Mouse (Mus musculus) limb, embryonic 10.5 days (tissue): ENCODE measurements around the gene Pnpo. TPM values are rescaled to one million over a fixed set of nuclear protein-coding genes. Genes with fewer than 3 reads are reported as not detected.
A peak's percentile ranks its signal among the peaks of the same experiment; 100 is the strongest.

Source experiments
- DNase-seq: peaks from one replicate; pipeline ENCODE4 v3.0.0-alpha.2; 2017; ENCODE audit warnings: low spot score
- H3K27ac ChIP-seq: fragments of 300-500 bp; sonication (generic); 2 replicates; pipeline ENCODE4 v1.5.1; 2016; ENCODE audit warnings: mild to moderate bottlenecking
- H3K27me3 ChIP-seq: fragments of 300-500 bp; sonication (generic); 2 replicates; pipeline ENCODE4 v1.6.1; 2016; ENCODE audit warnings: low read depth, mild to moderate bottlenecking; ENCODE audit not compliant: poor library complexity, severe bottlenecking
- H3K36me3 ChIP-seq: fragments of 300-500 bp; sonication (generic); 2 replicates; pipeline ENCODE4 v1.6.1; 2016; ENCODE audit warnings: mild to moderate bottlenecking, moderate library complexity
- H3K4me1 ChIP-seq: fragments of 300-500 bp; sonication (generic); 2 replicates; pipeline ENCODE4 v1.6.1; 2016
- H3K4me3 ChIP-seq: fragments of 300-500 bp; sonication (generic); 2 replicates; pipeline ENCODE4 v1.5.1; 2016; ENCODE audit warnings: mild to moderate bottlenecking, moderate library complexity
- H3K9me3 ChIP-seq: fragments of 300-500 bp; sonication (generic); replicated peaks from 2 replicates; pipeline ENCODE4 v1.6.1; 2016; ENCODE audit warnings: mild to moderate bottlenecking
- WGBS: fragments of 180-500 bp; shearing (Covaris S2); methylation state at CpG from one replicate; pipeline ENCODE4 v1.1.7; 2016; 5-methylcytosine and 5-hydroxymethylcytosine counted together
- polyA plus RNA-seq: library from polyadenylated mRNA; unstranded; fragments of >200 nt; fragmentation: Nextera tagmentation; extraction: Ambion mirVana; gene quantifications from 2 replicates; pipeline ENCODE4 v1.2.1, GENCODE M21; 2016

The Pnpo gene
- polyA plus RNA-seq, 1 experiment from 2014 or later, result 31.3 TPM

DNA sequence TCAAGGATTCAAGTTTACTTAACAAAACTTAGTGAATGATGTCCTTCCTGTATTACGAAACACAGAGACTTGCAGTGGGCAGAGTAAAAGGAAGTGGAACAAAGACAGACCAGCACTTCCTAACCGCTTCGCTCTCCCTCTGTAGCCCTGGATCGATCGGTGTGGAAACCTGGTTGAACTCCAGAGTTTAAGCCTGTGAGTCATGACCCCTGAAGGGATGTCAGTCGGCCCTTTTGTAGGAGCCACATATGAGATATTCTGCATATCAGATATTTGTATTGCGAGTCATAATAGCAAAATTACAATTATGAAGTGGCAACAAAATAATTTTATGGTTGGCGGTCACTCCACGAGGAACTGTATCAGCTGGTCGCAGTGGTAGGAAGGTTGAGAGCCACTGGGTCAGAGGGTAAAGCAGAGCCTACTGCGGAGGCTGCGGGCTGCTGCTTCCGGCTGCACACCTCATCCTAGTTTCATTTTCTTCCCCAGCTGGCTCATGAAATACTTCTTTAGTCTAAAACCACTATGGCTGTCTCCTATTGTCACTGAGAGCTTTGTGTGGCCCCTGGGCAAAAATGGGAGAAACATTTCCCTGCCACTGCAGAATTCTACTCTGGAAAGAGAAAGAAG, 23.2 kb upstream of the Pnpo start:
- peaks cover 19% of the 10 kb centered on the region for H3K4me1 ChIP-seq
- no peak overlapping the region for H3K27ac ChIP-seq
- WGBS, result 93% methylated on average over 13 of the region's 13 CpGs
- DNase-seq, result no peak
- H3K9me3 ChIP-seq, result no peaks in the 10 kb centered on the region
- no peak overlapping the region for H3K4me3 ChIP-seq
- no peaks in the 10 kb centered on the region for H3K27me3 ChIP-seq
- peaks cover 15% of the 10 kb centered on the region for H3K36me3 ChIP-seq

- no peak for DNase-seq
- peaks cover 19% of the 10 kb centered on the region for H3K4me1 ChIP-seq
- no peak overlapping the region for H3K4me3 ChIP-seq
- 89% methylated on average over 3 of the region's 3 CpGs for WGBS
- no peaks in the 10 kb centered on the region for H3K9me3 ChIP-seq
- H3K36me3 ChIP-seq, result peaks cover 24% of the 10 kb centered on the region
- no peaks in the 10 kb centered on the region for H3K27me3 ChIP-seq
- no peak overlapping the region for H3K27ac ChIP-seq
These were observed 22.4 kb upstream of the Pnpo start for GRCm38 (mm10) chr11:96966172-96966571.

- WGBS, result 26% methylated on average over 8 of the region's 8 CpGs
- peaks cover 4% of the 10 kb centered on the region for H3K4me1 ChIP-seq
- no peak overlapping the region for H3K4me3 ChIP-seq
- peak; percentile 88 for DNase-seq
- H3K27me3 ChIP-seq, result no peaks in the 10 kb centered on the region
- H3K27ac ChIP-seq, result no peak overlapping the region
- H3K9me3 ChIP-seq, result no peaks in the 10 kb centered on the region
- peaks cover 50% of the 10 kb centered on the region for H3K36me3 ChIP-seq
These were observed 19.8 kb upstream of the Pnpo start for GRCm38 (mm10) chr11:96963580-96963979.

DNA sequence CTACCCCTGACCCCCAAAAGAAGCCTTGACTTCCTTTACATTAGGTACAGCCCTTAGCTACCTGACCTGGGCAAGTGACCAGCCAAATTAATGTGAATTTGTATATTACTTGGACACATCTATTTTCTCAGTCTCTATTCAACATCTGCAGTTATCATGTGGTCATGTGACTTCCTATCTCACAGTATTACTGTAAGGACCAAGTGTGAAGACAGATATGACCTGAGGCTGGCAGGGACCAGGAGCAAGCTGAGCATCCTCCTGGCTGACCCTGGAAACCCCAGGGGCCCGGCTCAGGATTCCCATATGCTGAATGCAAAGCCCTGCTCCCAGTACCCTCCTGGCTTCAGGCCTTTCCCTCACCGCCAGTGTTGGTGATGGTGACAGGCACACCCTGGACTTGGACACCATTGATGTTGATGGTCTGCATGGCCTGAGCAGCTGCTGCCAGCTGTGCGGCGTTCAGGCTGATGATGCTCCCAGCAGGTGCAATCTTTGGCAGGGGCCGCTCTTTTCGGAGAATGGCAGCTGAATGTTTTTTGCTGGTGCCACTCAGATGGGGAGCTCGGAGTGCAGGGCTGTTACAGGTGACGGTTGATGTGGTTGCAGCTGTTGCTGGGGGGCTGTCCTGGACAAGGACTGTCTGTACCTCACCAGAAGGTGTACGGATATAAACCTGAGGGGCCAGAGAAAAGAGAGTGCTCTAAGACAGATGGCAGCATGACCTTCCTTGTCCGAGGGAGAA, 13.4 kb upstream of the Pnpo start:
- H3K36me3 ChIP-seq, result peaks cover 96% of the 10 kb centered on the region
- no peak overlapping the region for H3K4me3 ChIP-seq
- no peaks in the 10 kb centered on the region for H3K27me3 ChIP-seq
- H3K9me3 ChIP-seq, result no peaks in the 10 kb centered on the region
- no peaks in the 10 kb centered on the region for H3K4me1 ChIP-seq
- no peak for DNase-seq
- no peak overlapping the region for H3K27ac ChIP-seq
- WGBS, result 92% methylated on average over 10 of the region's 10 CpGs

- H3K4me1 ChIP-seq, result no peaks in the 10 kb centered on the region
- no peak overlapping the region for H3K27ac ChIP-seq
- no peaks in the 10 kb centered on the region for H3K27me3 ChIP-seq
- peaks cover 96% of the 10 kb centered on the region for H3K36me3 ChIP-seq
- no peak overlapping the region for H3K4me3 ChIP-seq
- no peaks in the 10 kb centered on the region for H3K9me3 ChIP-seq
- WGBS, result 70% methylated on average over 20 of the region's 20 CpGs
- peak; percentile 48 for DNase-seq
These were observed 12.4 kb upstream of the Pnpo start for GRCm38 (mm10) chr11:96956009-96956724.

DNA sequence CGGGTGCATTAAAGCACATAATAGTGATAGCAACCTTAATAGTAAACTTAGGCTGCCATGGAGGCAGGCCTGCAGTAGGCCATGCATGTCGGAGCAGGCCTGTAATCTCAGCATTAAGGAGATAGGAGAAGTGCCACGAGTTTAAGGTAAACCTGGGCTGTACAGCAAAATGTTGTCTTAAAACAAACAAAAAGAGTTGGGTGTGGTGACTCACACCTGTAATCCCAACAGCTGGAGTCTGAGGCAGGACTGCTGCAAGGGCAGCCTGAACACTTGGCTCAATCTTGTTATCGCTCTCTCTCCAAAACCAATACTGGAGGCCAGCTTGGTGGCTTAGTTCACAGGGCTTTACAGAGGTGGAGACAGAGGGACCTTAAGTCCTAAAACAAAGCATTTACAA, 11.3 kb upstream of the Pnpo start:
- no peak for DNase-seq
- Histone ChIP-seq H3K27ac (no peak overlapping the region), H3K4me3 (no peak overlapping the region), H3K9me3 (no peaks in the 10 kb centered on the region), H3K27me3 (no peaks in the 10 kb centered on the region), H3K4me1 (no peaks in the 10 kb centered on the region), H3K36me3 (peaks cover 96% of the 10 kb centered on the region)
- 90% methylated on average over 4 of the region's 4 CpGs for WGBS

GRCm38 (mm10) chr11:96952896-96953295, 9.1 kb upstream of the Pnpo start:
- no peak for DNase-seq
- Histone ChIP-seq H3K9me3 (no peaks in the 10 kb centered on the region), H3K4me1 (no peaks in the 10 kb centered on the region), H3K27ac (no peak overlapping the region), H3K36me3 (peaks cover 84% of the 10 kb centered on the region), H3K4me3 (no peak overlapping the region), H3K27me3 (no peaks in the 10 kb centered on the region)
- 81% methylated on average over 6 of the region's 6 CpGs for WGBS

GRCm38 (mm10) chr11:96952426-96952825, 8.6 kb upstream of the Pnpo start:
- H3K9me3 ChIP-seq, result no peaks in the 10 kb centered on the region
- WGBS, result 90% methylated on average over 10 of the region's 10 CpGs
- peaks cover 80% of the 10 kb centered on the region for H3K36me3 ChIP-seq
- no peak for DNase-seq
- H3K4me1 ChIP-seq, result no peaks in the 10 kb centered on the region
- H3K27me3 ChIP-seq, result no peaks in the 10 kb centered on the region
- H3K27ac ChIP-seq, result no peak overlapping the region
- no peak overlapping the region for H3K4me3 ChIP-seq

GRCm38 (mm10) chr11:96950767-96951166, 7.0 kb upstream of the Pnpo start:
- DNase-seq, result no peak
- Histone ChIP-seq H3K27ac (no peak overlapping the region), H3K27me3 (no peaks in the 10 kb centered on the region), H3K4me1 (peaks cover 10% of the 10 kb centered on the region), H3K4me3 (no peak overlapping the region), H3K36me3 (peaks cover 63% of the 10 kb centered on the region), H3K9me3 (no peaks in the 10 kb centered on the region)
- WGBS, result 97% methylated on average over 3 of the region's 3 CpGs

- H3K27ac ChIP-seq, result no peak overlapping the region
- H3K4me1 ChIP-seq, result peaks cover 30% of the 10 kb centered on the region
- H3K4me3 ChIP-seq, result no peak overlapping the region
- peaks cover 35% of the 10 kb centered on the region for H3K36me3 ChIP-seq
- H3K27me3 ChIP-seq, result peaks cover 6% of the 10 kb centered on the region; the same call in 1 of the 2 replicates
- WGBS, result 87% methylated on average over 4 of the region's 4 CpGs
- no peaks in the 10 kb centered on the region for H3K9me3 ChIP-seq
- no peak for DNase-seq
These were observed 4.1 kb upstream of the Pnpo start for GRCm38 (mm10) chr11:96947849-96948248.

DNA sequence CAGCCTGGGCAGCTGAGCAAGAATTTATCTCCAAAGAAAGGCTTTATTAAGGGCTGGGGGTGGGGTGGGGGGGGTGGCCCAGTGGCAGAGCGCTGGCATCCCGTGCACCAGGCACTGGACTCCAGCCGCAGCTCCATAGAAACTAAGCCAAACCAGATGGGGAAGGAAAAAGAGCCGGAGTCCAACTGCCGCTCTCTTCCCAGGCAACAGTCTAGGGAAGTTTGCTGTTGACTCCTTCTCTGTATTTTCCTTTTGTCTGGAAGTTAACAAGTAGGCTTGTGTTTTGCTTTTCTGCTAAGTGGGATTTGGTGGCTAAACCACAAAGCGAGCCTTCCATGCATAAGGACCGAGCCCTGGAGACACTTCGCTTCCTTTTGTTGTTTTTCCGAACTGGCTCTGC, 2.7 kb upstream of the Pnpo start:
- WGBS, result 76% methylated on average over 9 of the region's 9 CpGs
- H3K4me3 ChIP-seq, result no peak overlapping the region
- H3K4me1 ChIP-seq, result peaks cover 30% of the 10 kb centered on the region
- H3K27ac ChIP-seq, result peak overlapping the region; percentile 61; the same call in 1 of the 2 replicates
- H3K27me3 ChIP-seq, result peaks cover 13% of the 10 kb centered on the region; the same call in 1 of the 2 replicates
- no peak for DNase-seq
- peaks cover 22% of the 10 kb centered on the region for H3K36me3 ChIP-seq
- no peaks in the 10 kb centered on the region for H3K9me3 ChIP-seq

- no peaks in the 10 kb centered on the region for H3K9me3 ChIP-seq
- H3K27me3 ChIP-seq, result peaks cover 13% of the 10 kb centered on the region; the same call in 1 of the 2 replicates
- peaks cover 7% of the 10 kb centered on the region for H3K36me3 ChIP-seq
- peaks cover 30% of the 10 kb centered on the region for H3K4me1 ChIP-seq
- 83% methylated on average over 14 of the region's 14 CpGs for WGBS
- DNase-seq, result no peak
- H3K27ac ChIP-seq, result peak overlapping the region; percentile 70
- H3K4me3 ChIP-seq, result peak overlapping the region; percentile 69
These were observed 1.2 kb upstream of the Pnpo start for GRCm38 (mm10) chr11:96944844-96945580.
